Mouse (Mus musculus): ENCODE data around the gene Trmt2a.

- TF ChIP-seq CTCF (conservative IDR thresholded peaks at IDR 0.05; ENCODE audit: low read length) (no peak), POU5F1 (IDR thresholded peaks at IDR 0.05; ENCODE audit: borderline replicate concordance, low read length) (no peak), NANOG (IDR thresholded peaks at IDR 0.05; ENCODE audit: borderline replicate concordance, low read length) (no peak)
Measured at GRCm38 (mm10) chr16:18265024-18265423, 16.5 kb downstream of the Trmt2a start.
